Mouse (Mus musculus) ES-E14 (cell line): Measurements from ENCODE around the gene Grin2a. TPM values are rescaled to one million over a fixed set of nuclear protein-coding genes. Genes with fewer than 3 reads are reported as not detected.
A peak's percentile ranks its signal among the peaks of the same experiment; 100 is the strongest.

Experiments used
- DNase-seq: peaks from one replicate; pipeline ENCODE4 v3.0.0-alpha.2; 2013; ENCODE audit warnings: low read depth, low spot score
- H3K27ac ChIP-seq: 2 replicates; pipeline ENCODE4 v1.5.1; 2012; ENCODE audit warnings: low read depth, mild to moderate bottlenecking, low read length, moderate library complexity, mixed read lengths; ENCODE audit not compliant: poor library complexity, insufficient read depth, severe bottlenecking
- H3K36me3 ChIP-seq: 2 replicates; pipeline ENCODE4 v1.6.1; 2012; ENCODE audit warnings: mild to moderate bottlenecking, low read length, moderate library complexity, mixed read lengths; ENCODE audit not compliant: control insufficient read depth, poor library complexity, insufficient read depth, severe bottlenecking
- H3K4me1 ChIP-seq, 2 experiments: fragments of 150-350 bp in 1 of 2; sonication (generic) in 1 of 2; 2 replicates each; pipeline ENCODE4 v1.6.1; 2012; ENCODE audit warnings: low read length in 2 of 2, mild to moderate bottlenecking in 1 of 2, mixed read lengths in 1 of 2; ENCODE audit not compliant: control insufficient read depth in 2 of 2, insufficient read depth in 2 of 2, poor library complexity in 1 of 2
- H3K4me3 ChIP-seq, 2 experiments: fragments of 150-350 bp in 1 of 2; sonication (generic) in 1 of 2; 2 replicates each; pipeline ENCODE4 v1.5.1; 2012; ENCODE audit warnings: low read length in 2 of 2, low read depth in 1 of 2, mild to moderate bottlenecking in 1 of 2, mixed read lengths in 1 of 2; ENCODE audit not compliant: insufficient read depth in 1 of 2, poor library complexity in 1 of 2, severe bottlenecking in 1 of 2
- H3K9ac ChIP-seq: 2 replicates; pipeline ENCODE4 v1.6.1; 2012; ENCODE audit warnings: low read depth, mild to moderate bottlenecking, low read length, mixed read lengths; ENCODE audit not compliant: poor library complexity, insufficient read depth, severe bottlenecking
- H3K9me3 ChIP-seq: fragments of 150-350 bp; sonication (generic); 2 replicates; pipeline ENCODE4 v1.6.1; 2012; ENCODE audit warnings: low read depth, mild to moderate bottlenecking, low read length; ENCODE audit not compliant: control insufficient read depth, insufficient read depth
- CHD2 ChIP-seq: IDR thresholded peaks from 2 replicates; pipeline ENCODE4 v1.6.1; 2014; ENCODE audit warnings: mild to moderate bottlenecking, low read depth, low read length, inconsistent platforms
- HCFC1 ChIP-seq: IDR thresholded peaks from 2 replicates; pipeline ENCODE4 v1.6.1; 2012; ENCODE audit warnings: low read length, inconsistent platforms, borderline replicate concordance; ENCODE audit not compliant: insufficient read depth
- MAFK ChIP-seq: IDR thresholded peaks from 2 replicates; pipeline ENCODE4 v1.6.1; 2014; ENCODE audit warnings: mild to moderate bottlenecking, low read depth, low read length, inconsistent platforms; ENCODE audit not compliant: insufficient read depth
- ZC3H11A ChIP-seq: IDR thresholded peaks from 2 replicates; pipeline ENCODE4 v1.6.1; 2012; ENCODE audit warnings: low read depth, mild to moderate bottlenecking, inconsistent platforms, low read length, borderline replicate concordance
- ZNF384 ChIP-seq: IDR thresholded peaks from 2 replicates; pipeline ENCODE4 v1.6.1; 2012; ENCODE audit warnings: low read depth, low read length, inconsistent platforms
- in situ Hi-C, 2 experiments: fragments of 600-800 bp; cut with MboI; formaldehyde crosslinking; loops; one replicate each; pipeline ENCODE4 v1.15.1; 2025; ENCODE audit warnings: low sequenced_read_pairs in 2 of 2, inconsistent platforms in 1 of 2; ENCODE audit not compliant: unreplicated experiment in 2 of 2
- total RNA-seq: library from RNA; depleted of rRNA; stranded (reverse); fragments of 300-350 nt; gene quantifications from 2 replicates; pipeline ENCODE4 v1.2.3, GENCODE M21; 2012

Gene Grin2a
- total RNA-seq, 1 experiment = 0.62 TPM

GRCm38 (mm10) chr16:9882420-9882819, 112.9 kb downstream of the Grin2a start:
- Histone ChIP-seq H3K4me1 (no peaks in the 10 kb centered on the region), H3K36me3 (no peaks in the 10 kb centered on the region), H3K9me3 (no peaks in the 10 kb centered on the region), H3K9ac (no peak overlapping the region), H3K4me3 (no peak overlapping the region), H3K27ac (no peak overlapping the region)
- in situ Hi-C loops = no loop called here
- DNase-seq = no peak
- TF ChIP-seq MAFK (no peak), CHD2 (no peak), HCFC1 (no peak), ZNF384 (no peak), ZC3H11A (no peak)

- Histone ChIP-seq H3K9me3 (no peaks in the 10 kb centered on the region), H3K9ac (no peak overlapping the region), H3K36me3 (no peaks in the 10 kb centered on the region), H3K4me1 (no peaks in the 10 kb centered on the region), H3K27ac (no peak overlapping the region), H3K4me3 (no peak overlapping the region)
- DNase-seq = no peak
- in situ Hi-C loops = no loop called here
- TF ChIP-seq MAFK (no peak), HCFC1 (no peak), ZNF384 (no peak)
Measured at GRCm38 (mm10) chr16:9873001-9873400, 122.4 kb downstream of the Grin2a start.

- Histone ChIP-seq H3K27ac (no peak overlapping the region), H3K36me3 (no peaks in the 10 kb centered on the region), H3K4me3 (no peak overlapping the region), H3K9ac (no peak overlapping the region), H3K4me1 (no peaks in the 10 kb centered on the region), H3K9me3 (no peaks in the 10 kb centered on the region)
- peak; percentile 47 for DNase-seq
- in situ Hi-C loops = no loop called here
- peak; percentile 82 for TF ChIP-seq ZC3H11A
- no peak for TF ChIP-seq HCFC1
- no peak for TF ChIP-seq ZNF384
- TF ChIP-seq CHD2 = no peak
- TF ChIP-seq MAFK = no peak
Measured at GRCm38 (mm10) chr16:9865710-9866109, 129.7 kb downstream of the Grin2a start.

- no peak for DNase-seq
- in situ Hi-C loops = no loop called here
- no peaks in the 10 kb centered on the region for H3K4me1 ChIP-seq
- H3K9ac ChIP-seq = no peak overlapping the region
- no peaks in the 10 kb centered on the region for H3K36me3 ChIP-seq
- no peak overlapping the region for H3K27ac ChIP-seq
- no peak overlapping the region for H3K4me3 ChIP-seq
- H3K9me3 ChIP-seq = no peaks in the 10 kb centered on the region
- TF ChIP-seq HCFC1 (no peak), CHD2 (no peak), MAFK (no peak), ZC3H11A (no peak), ZNF384 (no peak)
Measured at GRCm38 (mm10) chr16:9865039-9865438, 130.3 kb downstream of the Grin2a start.

- H3K9ac ChIP-seq = no peak overlapping the region
- TF ChIP-seq CHD2 (no peak), ZNF384 (no peak), MAFK (no peak), ZC3H11A (no peak), HCFC1 (no peak)
- H3K4me1 ChIP-seq = no peaks in the 10 kb centered on the region
- H3K4me3 ChIP-seq = no peak overlapping the region
- DNase-seq = no peak
- no peaks in the 10 kb centered on the region for H3K36me3 ChIP-seq
- no peaks in the 10 kb centered on the region for H3K9me3 ChIP-seq
- in situ Hi-C loops = no loop called here
- no peak overlapping the region for H3K27ac ChIP-seq
Measured at GRCm38 (mm10) chr16:9857758-9858157, 137.6 kb downstream of the Grin2a start.
